Mouse (Mus musculus) brain, embryonic 14.5 days (tissue): Measurements from ENCODE around the gene Ltbr.

Experiments used
- CTCF ChIP-seq: fragments of 200-500 bp; IDR thresholded peaks from 2 replicates; pipeline ENCODE4 v1.5.1; 2012; ENCODE audit warnings: inconsistent platforms, mild to moderate bottlenecking, moderate library complexity, borderline replicate concordance; ENCODE audit not compliant: insufficient read depth, insufficient read length; ENCODE audit errors: extremely low read depth
- POLR2A ChIP-seq: fragments of 200-500 bp; IDR thresholded peaks from 2 replicates; pipeline ENCODE4 v1.6.1; 2012; ENCODE audit warnings: mild to moderate bottlenecking, inconsistent platforms, borderline replicate concordance; ENCODE audit not compliant: poor library complexity, insufficient read depth, insufficient read length, severe bottlenecking; ENCODE audit errors: extremely low read depth

GRCm38 (mm10) chr6:125264219-125264618, 49.5 kb downstream of the Ltbr start:
- TF ChIP-seq CTCF = no peak
- no peak for TF ChIP-seq POLR2A
